Mouse (Mus musculus) ES-E14 (cell line): ENCODE data around the gene S100a5.

Experiments
- CHD2 ChIP-seq: IDR thresholded peaks from 2 replicates; pipeline ENCODE4 v1.6.1; 2014; ENCODE audit warnings: mild to moderate bottlenecking, low read depth, low read length, inconsistent platforms
- HCFC1 ChIP-seq: IDR thresholded peaks from 2 replicates; pipeline ENCODE4 v1.6.1; 2012; ENCODE audit warnings: low read length, inconsistent platforms, borderline replicate concordance; ENCODE audit not compliant: insufficient read depth

- TF ChIP-seq HCFC1 (no peak), CHD2 (no peak)
These were observed 33.0 kb upstream of the S100a5 start for GRCm38 (mm10) chr3:90575320-90575719.
